Mouse (Mus musculus) monocyte, adult 5-6 weeks (primary cell): ENCODE data around the gene Gatad2a. TPM values are rescaled to one million over a fixed set of nuclear protein-coding genes. Genes with fewer than 3 reads are reported as not detected.

Source experiments
- ATAC-seq: fragments of 153-309, 156-312 bp; replicated peaks from 2 replicates; pipeline ENCODE4 v1.8.0; 2017; ENCODE audit warnings: mild to moderate bottlenecking; ENCODE audit not compliant: low TSS enrichment, insufficient number of reproducible peaks, severe bottlenecking, poor library complexity, low FRiP score
- total RNA-seq: library from RNA; stranded (forward); fragments of 200-1000, 200-491, 200-594 nt; gene quantifications from 3 replicates; pipeline ENCODE4 v1.2.3, GENCODE M21; 2017

The Gatad2a gene
- total RNA-seq, 1 experiment from 2014 or later = 68.3 TPM

DNA sequence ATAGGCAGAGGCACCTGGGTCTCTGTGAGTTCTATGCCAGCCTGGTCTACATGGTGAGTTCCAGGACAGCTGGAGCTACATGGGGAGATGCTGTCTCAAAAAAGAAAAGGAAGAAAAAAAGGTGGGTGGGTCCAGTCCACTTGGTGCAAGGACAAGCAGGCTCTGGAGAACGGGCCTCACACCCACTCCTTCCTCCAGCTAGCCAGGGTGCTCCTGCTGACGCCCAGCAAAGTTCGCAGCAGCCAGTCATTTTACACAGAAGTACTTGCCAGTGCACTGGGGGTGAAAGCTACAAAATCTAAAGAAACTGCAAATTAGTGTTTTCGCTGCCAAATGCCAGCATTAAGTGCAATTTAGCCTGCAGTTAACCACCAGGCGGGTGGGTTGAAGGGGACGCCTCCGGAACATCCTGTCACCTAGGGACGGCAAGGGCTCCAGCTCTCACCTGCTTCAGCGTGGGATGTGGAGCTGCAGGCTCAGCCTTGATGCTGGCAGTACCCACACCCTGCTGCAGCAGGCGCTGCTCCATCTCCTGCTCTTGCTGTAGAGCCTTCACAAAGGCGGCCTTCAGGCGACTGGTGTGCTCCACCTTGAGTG is 83.6 kb downstream of the Gatad2a start:
- ATAC-seq = no peak

DNA sequence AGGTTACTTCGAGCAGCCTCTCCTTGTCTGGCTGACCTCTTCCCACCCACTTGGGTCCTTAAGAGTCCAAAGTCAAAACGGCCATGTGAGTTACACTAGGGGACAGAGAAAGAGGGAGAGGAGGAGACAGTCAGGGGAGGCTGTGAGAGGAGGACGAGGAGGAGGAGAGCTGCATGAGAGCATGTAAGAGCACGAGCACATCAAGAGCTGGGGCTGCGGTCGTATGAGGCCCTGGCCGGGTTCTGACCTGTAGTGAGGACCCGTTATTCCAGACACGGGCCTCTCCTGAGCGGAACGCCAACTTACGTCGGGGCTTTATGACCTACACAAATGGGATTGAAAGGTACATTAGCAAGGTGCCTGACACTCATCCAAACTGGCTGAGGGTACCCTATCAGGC is 84.3 kb downstream of the Gatad2a start:
- ATAC-seq = no peak

DNA sequence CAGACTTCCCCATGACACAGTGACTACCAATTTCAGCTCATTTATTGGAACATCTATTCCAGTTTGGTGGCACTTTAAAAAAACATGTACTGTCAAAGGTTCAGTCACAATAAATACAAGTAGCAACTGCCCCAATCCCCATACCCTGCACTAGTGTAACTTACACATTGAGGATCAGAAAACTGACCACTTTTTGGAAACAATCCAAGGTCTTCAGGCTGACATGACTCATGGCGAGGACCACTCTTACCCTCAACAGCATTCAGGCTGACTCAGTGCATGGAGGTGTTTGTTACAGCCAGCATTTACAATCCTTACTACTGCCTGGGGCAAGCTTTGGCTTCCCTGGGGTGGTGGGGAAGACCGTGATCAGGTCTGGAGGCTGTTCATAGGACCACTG is 89.1 kb downstream of the Gatad2a start:
- no peak for ATAC-seq

DNA sequence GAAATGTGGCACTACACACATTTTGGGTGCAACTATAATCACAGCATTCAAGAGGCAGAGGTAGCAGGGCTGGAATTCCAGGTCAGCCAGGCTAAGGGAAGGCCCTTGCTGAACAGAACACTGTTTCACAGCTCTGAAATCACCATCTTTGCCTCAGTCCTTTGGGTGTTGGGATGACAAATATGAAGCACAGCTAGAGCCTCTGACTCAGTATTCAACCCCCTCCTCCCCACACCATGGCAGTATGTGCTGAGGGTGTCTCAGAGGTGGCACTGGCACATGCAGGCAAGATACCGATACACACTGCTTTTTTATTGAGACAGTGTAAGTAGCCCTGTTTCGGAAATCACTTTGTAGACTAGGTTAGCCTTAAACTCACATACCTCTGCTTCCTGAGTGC is 89.9 kb downstream of the Gatad2a start:
- no peak for ATAC-seq

DNA sequence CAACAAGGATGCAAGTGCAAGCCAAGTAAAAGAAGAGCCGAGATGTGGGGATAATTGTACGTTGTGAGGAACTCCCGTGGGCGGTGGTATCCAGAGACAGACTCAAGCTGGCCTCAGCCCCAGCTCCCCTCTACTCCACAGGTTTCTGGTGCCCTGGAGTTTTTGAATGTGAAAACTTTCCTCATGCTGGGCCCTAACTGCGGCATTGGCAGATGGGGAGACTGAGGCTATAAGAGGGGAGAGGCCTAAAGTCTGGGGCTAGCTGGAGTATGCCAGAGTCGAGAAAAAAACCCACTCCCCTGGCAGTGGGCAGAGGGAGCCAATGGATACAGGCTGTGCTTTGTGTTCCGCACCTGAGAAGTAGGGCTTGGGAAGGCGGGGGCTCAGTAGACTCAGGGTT is 92.1 kb downstream of the Gatad2a start:
- ATAC-seq = no peak

DNA sequence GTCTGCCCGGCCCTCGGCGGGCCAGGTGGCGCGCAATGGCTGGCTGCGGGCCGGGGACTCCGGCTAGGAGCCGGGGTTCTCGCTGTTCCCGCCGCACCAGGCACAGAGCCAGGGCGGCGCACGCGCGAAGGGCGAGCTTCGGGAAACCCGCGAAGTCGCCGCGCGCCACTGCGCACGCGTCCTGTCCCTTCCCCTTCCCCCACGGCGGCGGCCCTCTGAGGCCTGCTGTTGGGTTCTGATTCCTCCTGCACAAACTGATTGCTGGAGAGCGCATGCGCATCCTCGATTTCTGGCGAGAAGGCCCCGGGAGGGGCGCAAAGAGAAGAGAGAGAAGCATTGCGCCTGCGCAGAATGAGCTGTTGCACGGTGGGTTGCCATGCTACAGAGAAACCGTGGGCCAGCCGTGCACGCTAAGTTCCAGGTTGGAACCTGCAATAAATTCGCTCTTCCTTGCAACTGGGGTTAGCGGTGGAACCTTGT is 93.1 kb downstream of the Gatad2a start:
- peak; percentile 71 for ATAC-seq

DNA sequence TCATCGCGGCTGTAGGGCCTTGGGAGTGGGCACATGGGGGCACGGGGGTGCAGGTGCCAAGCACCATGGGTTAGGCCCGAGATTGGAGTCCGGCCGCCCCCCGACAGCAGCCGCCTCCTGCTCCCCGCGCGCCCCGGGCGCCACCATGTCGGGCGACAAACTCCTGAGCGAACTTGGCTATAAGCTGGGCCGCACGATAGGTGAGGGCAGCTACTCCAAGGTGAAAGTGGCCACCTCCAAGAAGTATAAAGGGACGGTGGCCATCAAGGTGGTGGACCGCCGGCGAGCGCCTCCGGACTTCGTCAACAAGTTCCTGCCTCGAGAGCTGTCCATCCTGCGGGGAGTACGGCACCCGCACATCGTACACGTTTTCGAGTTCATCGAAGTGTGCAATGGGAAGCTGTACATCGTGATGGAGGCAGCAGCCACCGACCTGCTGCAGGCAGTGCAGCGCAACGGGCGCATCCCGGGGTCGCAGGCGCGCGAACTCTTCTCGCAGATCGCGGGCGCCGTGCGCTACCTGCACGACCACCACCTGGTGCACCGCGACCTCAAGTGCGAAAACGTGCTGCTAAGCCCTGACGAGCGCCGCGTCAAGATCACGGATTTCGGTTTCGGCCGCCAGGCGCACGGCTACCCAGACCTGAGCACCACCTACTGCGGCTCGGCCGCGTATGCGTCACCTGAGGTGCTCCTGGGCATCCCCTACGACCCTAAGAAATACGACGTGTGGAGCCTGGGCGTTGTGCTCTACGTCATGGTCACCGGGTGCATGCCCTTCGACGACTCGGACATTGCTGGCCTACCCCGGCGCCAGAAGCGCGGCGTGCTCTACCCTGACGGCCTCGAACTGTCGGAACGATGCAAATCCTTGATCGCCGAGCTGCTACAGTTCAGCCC is 93.8 kb downstream of the Gatad2a start, which contains the start of the genes Tssk6, Ndufa13 and Yjefn3:
Tssk6 (plus strand) TSS at position 22 of the 900 bp plus-strand sequence.
Ndufa13 (minus strand) TSS at position 396 of the 900 bp plus-strand sequence.
Yjefn3 (minus strand) TSS at position 550 of the 900 bp plus-strand sequence.
- peak; percentile 15 for ATAC-seq

DNA sequence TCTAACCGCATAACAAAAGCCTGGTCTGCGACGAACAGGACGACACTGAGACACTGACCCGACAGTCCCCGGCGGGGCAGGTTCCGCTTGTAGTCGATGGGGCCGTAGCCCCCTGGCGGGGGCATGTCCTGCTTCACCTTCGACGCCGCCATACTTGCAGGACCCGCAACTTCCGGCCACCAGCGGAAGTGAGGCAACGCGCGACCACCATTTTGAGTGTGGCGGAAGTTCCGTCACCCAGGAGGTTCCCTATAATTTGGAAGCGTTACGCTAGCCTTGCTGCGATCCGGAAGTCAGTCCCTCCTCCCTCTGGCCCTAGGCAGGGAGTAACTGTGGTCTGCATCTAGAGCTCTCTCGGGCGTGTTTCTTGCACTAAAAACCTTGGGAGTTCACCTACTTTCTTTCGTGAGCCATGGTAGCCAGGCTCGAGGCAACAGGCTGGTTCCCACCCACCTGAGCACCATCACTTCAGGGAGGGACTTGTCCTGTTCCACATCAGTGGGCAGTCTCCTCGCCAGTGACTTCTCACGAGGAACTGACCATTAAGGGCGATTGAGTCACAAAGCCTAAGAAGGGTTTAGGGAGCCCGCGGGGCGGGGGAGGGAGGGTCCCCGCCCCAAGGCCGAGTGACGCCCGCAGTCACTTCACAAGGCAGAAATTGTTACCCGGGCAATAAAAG is 94.6 kb downstream of the Gatad2a start:
- ATAC-seq = peak; percentile 79

DNA sequence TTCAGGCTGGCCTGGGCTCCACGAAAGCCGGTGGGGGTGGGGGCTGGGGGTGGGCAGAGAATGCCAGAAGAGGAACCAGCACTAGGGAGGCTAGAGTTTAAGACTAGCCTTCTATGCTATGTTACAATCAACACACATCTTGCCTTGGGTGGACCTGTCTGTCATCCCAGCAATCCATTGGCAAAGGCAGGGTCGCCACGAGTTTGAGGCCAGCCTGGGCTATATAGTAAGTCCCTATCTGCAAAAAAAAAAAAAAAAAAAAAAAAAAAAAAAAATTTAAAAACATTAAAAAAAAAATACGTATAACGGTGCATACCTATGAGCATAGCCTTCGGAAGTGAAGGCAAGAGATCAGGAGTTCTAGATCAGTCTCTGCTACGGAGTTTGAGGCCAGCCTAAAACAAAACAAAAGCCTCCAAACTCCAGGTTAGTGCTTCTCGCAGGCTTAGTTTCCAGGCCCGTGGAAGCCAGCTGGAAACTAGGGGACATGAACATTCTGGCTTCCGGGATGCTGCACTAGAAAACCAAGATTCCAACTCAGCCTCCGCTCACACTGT is 95.2 kb downstream of the Gatad2a start:
- no peak for ATAC-seq

DNA sequence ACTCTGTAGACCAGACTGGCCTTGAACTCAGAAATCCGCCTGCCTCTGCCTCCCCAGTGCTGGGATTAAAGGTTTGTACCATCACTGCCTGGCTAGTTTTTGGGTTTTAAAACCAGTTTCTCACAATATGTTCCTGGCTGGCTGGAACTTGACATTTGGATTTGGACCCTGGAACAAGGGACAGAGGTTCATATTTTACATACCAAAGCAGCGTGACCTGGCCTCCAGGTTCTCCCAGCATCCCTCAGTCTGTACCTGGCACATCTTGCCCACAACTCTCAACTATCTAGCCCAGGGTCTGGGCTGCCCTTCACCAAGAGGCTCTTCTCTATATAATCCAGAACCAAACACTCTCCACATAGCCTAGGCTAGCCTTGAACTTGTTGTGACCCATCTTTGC is 96.3 kb downstream of the Gatad2a start:
- no peak for ATAC-seq

DNA sequence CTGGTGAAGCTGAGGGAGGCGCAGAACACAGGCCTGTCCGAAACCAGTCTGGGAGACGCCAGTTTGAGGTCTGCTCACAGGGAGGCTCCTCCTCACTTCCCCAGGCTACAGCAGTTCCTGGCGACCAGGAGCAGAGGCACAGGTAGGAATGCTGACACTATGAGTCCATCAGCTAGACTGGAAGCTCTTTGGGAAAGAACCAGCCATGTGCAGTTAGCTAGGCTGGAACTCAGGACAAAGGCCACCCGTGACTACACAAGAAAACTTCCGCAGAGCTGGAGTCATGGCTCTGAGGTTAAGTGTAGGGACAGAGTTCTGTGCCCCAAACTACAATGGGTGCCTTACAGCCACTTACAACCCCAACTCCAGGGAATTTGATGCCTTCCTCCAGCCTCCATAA is 98.3 kb downstream of the Gatad2a start:
- ATAC-seq = no peak

DNA sequence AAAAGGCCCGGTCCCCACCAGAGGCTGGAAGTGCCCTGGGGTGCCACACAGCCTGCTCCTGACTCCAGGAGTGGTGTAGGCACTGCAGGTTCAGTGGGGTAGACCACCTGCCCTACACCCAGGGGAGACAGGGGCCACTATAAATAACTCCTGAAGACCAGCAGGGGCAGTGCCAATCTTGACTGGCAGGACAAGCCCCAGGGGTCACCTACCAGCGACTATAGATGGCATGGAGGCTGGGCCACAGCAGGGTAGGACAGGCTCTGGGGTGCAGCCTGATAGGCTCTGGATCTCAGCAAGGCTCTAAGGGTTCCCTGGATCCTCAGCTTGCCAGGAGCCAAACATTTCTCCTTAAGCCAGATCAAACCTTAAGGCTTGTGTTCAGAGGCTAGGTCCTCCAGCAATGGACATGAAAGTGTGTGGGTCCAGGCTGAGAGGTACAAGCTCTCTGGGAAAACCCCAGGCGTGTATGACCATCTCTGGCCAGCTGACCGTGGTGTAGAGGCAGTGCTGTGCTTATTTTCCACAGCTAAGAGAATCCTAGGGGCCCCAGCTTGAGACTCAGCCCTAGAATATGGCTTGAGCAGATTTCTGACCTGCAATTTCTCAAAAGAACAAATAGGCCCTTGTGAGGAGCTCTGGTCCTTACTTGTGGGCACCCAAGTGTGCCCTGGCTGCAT is 100.3 kb downstream of the Gatad2a start:
- no peak for ATAC-seq

DNA sequence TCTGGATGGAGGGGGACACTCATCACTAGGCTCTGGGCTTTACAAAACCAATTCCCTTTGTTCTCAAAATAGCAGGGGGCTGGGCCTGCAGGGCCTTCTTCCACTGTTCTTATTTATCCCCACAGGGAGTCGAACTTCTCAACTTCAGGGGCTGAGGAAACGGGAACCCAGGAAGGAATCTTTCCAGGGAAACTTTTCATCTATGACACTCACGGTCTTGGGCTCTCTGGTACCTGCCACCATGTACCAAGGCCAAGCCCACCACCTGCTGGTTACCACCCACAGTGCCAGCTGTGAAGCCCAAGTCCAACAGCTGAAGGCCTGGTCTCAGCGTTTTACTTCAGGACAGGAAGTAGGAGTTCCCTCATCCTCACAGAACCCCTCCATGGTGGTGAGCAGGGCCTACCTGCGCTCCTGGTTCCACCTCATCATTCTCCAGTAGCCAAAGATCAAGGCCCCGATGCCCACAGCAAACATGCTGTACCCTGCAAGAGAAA is 101.3 kb downstream of the Gatad2a start:
- ATAC-seq = no peak

DNA sequence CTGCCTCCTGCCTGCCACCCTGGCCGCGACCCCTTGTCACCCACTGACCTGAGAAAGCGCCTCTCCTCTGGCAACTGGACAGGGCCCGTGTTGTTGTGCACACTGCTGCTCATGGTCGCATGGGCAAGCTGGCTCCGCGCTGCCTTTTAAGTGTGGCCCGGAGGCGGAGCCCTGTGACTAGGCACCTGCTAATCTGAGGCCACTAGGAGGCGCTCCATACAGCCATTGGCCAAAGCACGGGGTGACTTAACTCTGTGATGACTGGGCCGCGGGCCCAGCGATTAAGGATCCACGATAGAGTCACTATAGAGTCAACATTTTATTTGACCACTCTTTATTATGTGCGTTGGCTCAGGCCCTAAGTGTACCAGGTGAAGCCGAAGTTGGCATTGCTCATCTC is 102.3 kb downstream of the Gatad2a start:
- ATAC-seq = no peak

DNA sequence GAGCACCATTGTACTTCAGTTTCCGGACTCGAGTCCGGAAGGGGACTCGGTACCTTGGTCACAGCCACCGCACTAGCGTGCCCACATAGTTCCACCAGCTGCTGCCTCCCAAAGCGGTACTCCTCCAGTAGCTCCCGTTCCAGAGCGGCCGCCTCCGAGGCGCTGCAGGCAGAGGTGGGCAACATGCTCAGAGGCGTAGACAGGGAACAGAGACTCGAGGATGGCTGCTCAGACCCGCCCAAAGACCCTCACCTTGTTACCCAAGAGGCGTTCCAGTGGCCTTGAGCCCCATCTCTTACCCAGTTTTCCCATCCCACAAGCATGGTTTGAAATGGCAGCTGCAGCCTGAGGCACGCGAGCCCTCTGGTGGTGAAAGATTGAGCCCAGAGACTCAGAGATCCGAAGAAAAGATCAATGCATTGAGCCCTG is 105.4 kb downstream of the Gatad2a start:
- no peak for ATAC-seq

DNA sequence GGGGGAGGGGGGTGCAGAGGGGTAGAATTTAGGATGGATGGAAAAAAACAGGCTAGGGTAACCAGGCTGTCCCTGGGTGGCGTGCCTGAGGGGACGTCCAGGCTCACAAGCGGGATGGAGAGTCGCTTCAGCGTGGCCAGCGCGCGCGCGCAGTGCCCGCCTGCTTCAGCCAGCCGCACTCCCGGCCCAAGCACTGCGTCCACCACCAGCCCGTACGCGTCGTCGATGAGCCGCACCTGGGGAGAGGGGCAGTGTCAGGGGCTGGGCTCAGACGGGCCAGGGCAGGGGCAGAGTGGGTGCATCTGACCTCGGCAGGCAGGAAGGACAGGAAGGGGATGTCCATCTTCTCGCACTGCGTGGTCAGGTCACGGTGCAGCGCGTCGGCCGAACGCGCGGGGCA is 107.3 kb downstream of the Gatad2a start:
- ATAC-seq = no peak

DNA sequence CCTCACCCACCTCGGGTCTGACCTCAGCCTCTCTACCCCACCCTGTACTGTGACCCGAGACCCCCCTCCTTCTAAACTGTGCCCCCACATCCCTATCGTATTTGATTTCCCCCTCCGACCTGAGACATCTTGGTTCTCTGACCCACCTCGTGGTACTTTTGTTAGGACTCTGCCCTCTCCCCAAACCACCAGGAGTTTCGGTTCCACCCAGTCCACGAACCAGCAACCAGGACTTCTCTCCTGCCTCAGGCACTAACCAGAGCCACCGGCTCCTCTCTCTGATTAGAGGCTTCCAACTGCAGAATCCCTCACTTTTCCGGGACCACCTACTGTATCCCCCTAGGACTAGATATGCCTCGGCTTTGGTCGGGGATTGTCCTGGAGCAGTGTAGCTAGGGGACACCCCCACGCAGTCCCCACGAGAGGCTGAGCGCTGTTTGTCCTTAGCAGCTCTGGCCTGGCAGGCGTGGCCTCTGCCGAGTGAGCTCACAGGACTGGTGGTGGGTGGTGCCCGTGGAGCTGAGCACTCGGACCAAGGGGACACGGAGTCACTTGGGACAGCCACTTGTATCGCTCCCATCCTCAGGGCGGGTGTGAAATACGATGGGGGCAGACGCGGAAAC is 107.8 kb downstream of the Gatad2a start:
- no peak for ATAC-seq
